Mouse (Mus musculus) spleen, adult 2 months (tissue): Measurements from ENCODE around the gene Nqo2.

ENCODE experiments used
- CTCF ChIP-seq: fragments of 200-500 bp; IDR thresholded peaks from 2 replicates; pipeline ENCODE4 v1.5.1; 2011; ENCODE audit warnings: mild to moderate bottlenecking, inconsistent platforms; ENCODE audit not compliant: insufficient read depth, insufficient read length, insufficient replicate concordance; ENCODE audit errors: extremely low read depth
- POLR2A ChIP-seq: fragments of 200-500 bp; IDR thresholded peaks from 2 replicates; pipeline ENCODE4 v1.6.1; 2011; ENCODE audit warnings: low read depth, low read length, inconsistent platforms

DNA sequence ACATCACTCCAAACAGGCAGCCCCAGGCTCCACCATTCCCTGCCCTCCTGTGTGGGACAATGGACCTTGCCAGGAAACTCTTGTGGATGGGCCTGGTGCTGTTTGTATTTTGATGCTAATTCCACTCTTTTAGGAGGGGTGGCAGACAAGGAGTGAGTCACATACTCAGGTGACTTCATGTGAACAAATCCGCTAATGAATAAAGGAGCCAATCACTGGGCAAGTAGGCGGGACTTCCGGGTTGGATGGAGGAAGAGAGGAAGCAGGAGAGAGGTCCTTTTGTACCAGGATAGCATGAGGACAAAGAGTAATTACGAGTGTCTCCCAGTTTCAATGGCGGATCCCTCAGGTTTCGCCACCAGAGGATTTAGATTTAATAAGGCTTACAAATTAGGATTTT is 43.4 kb upstream of the Nqo2 start:
- TF ChIP-seq CTCF (no peak), POLR2A (no peak)
